Mouse (Mus musculus): ENCODE data around the gene Ush2a.

Ush2a gene

GRCm38 (mm10) chr1:188805069-188805468 is 543.2 kb downstream of the Ush2a start:
- no peak for DNase-seq

DNA sequence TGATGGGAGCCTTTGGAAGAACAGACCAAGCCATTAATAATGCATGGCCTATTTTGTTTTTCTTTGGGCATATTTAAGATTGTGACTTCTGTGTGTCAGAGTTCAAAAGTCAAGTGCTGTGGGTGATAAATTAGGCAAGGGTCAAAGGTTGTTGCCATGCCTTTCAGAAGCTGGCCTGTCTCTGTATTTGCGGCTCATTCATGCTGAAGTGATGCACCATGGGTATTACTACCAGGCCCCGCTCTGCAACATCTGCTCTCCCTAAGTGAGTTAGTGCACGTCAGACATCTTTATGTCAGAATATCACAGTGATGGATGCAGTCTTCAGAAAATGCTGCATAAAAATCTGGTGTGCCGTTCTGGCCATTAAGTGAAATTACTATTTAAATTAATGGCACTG is 544.0 kb downstream of the Ush2a start:
- DNase-seq, result no peak

GRCm38 (mm10) chr1:188810631-188811030 is 548.8 kb downstream of the Ush2a start:
- DNase-seq, result no peak

DNA sequence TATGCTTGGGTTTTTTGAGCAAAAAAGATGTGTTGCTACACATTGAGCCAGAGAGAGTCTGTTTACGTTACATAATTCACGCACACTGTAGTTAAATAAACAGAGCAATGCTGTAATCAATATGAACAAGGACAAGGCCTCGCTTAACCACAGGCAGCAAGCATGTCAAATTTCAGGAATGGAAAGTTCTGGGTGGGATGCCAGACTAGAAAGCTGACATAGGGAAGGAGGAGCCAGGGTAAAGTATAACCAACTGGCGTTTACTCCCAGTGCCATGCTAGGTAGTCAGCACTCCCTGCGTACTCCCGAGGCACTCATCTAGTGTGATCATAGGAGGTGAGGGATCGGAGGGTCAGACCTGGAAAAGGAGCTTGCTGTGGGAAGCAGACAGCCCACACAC is 553.2 kb downstream of the Ush2a start:
- DNase-seq, result no peak

DNA sequence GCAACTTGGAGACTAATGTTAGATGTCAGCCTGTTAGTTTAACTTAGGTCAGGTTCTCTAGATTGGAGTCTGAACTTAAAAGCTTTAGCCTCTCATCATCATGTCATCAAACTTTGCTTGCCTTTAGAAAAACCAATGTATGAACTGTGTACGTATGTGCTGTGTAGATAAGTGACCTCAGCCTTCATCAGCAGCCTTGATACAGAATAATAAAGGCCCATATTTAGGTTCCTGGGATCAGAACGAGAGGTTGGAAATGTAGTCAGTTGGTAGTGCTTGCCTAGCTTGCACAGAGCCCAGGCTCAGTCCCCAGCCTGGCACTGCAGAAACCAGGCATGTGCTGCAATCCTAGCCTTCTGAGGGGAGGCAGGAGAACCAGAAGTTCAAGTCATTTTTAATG is 562.4 kb downstream of the Ush2a start:
- DNase-seq, result no peak

GRCm38 (mm10) chr1:188824878-188825532 is 563.2 kb downstream of the Ush2a start:
- no peak for DNase-seq

GRCm38 (mm10) chr1:188830527-188831407 is 568.9 kb downstream of the Ush2a start:
- no peak for DNase-seq

GRCm38 (mm10) chr1:188833906-188834305 is 572.1 kb downstream of the Ush2a start:
- no peak for DNase-seq

GRCm38 (mm10) chr1:188834770-188835169 is 572.9 kb downstream of the Ush2a start:
- no peak for DNase-seq

- DNase-seq, result no peak
These were observed 575.9 kb downstream of the Ush2a start for GRCm38 (mm10) chr1:188837613-188838295.

- DNase-seq, result no peak
These were observed 585.4 kb downstream of the Ush2a start for GRCm38 (mm10) chr1:188847242-188847641.

DNA sequence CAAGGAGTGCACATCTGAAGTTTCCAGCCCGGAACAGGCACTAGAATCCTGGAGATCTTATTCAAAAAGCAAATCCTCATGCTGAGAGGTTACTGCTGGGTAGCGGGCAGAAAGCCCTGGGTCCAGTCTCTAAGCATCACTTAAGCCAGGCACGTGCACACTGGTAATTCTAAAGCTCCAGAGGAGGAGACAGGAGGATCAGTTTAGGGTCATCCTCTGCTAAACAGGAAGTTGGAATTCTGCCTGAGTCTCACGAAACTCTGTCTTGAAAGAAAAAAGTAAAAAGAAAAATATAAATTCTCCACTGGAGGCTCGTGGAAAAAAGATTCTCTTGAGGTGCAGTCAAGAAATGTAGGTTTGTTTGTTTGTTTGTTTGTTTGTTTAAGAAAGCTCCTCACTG is 591.0 kb downstream of the Ush2a start:
- DNase-seq, result no peak

DNA sequence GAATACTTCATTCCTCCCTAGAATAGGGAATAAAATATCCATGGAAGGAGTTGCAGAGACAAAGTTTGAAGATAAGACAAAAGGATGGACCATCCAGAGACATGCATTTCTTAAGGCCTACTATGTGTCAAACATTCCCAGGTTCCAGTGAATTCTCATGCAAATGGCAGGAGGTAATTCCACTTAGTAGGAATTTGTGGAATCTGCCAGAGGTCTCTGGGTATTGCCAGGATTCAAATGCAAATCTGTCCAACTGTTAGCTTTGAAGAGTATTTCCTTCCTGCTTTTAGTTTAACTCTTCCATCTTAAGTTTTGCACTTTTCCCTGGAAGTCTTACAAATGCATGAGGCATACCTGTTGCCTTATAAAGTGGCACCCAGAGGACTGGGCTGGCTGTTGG is 592.4 kb downstream of the Ush2a start:
- DNase-seq, result no peak

- DNase-seq, result no peak
These were observed 593.2 kb downstream of the Ush2a start for GRCm38 (mm10) chr1:188855034-188855433.

DNA sequence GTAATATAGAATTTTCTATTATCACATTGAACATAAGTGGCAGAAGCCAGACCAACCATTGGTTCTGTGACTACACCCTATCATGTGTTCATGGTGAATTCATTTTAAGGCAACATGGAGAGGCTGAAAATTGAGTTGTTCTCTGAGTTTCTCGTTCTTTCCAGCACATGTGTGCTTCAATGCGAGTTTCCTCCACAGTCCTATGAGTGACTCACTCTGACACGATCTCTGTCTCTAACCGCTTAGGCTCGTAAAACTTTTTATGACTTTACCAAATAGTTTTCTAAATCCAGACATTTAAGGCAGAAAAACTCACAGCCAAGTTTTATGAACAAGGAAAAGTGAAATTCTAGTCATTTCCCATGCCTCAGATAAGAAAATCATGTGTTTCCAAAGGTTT is 597.9 kb downstream of the Ush2a start:
- DNase-seq, result no peak

- DNase-seq, result no peak
These were observed 604.1 kb downstream of the Ush2a start for GRCm38 (mm10) chr1:188865881-188866280.

- DNase-seq, result no peak
These were observed 604.7 kb downstream of the Ush2a start for GRCm38 (mm10) chr1:188866515-188866914.

GRCm38 (mm10) chr1:188878531-188879055 is 616.8 kb downstream of the Ush2a start:
- no peak for DNase-seq

- no peak for DNase-seq
These were observed 635.2 kb downstream of the Ush2a start for GRCm38 (mm10) chr1:188896906-188897551.

DNA sequence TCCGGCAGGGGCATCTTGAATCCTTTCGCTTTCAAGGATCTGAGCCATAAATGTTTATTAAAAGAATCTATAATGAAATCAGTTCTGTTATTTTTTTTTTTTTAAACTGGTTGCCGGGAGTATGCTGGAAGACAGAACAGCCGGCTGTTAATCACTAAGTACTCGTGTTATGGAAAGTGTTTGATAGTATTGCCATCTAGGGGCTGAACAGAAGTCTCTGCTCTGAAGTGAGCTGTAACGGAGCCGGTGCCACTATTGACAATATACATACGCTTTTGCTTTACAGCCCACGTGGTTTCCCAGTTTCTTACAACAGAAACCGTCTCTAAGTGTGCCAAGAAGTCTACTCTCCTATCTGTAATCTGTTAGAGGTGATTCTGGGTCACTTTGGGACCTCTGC is 642.3 kb downstream of the Ush2a start:
- DNase-seq, result no peak

- DNase-seq, result no peak
These were observed 644.4 kb downstream of the Ush2a start for GRCm38 (mm10) chr1:188906175-188906574.

GRCm38 (mm10) chr1:188910656-188911055 is 648.8 kb downstream of the Ush2a start:
- no peak for DNase-seq

GRCm38 (mm10) chr1:188919946-188920345 is 658.1 kb downstream of the Ush2a start:
- DNase-seq, result no peak
